Comparison of ENCODE assay signal across 23 mouse cellular contexts in the genomic region with DNA sequence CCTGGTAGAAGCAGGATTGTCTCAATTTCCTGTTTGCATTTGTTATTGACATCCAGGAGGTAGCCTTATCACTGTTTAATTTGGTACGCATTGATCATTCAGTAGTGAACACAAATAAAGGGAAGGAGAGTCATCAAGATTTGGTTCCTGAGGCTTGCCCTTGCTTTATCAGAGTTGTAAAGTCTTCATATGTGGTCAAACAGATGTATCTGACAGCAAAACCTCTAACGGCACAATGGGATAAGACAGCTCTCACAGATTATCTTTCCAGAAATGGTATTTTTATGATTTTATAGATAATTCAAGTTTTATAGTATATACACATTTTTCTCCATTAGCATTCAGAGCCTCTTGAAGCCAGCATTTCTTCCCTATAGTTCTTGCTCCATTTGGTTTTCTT.
"Had no signal": no experiment of that assay in that cellular context is flagged by ENCODE, and none has a peak within 500 bp of the region (broad histone marks: within the 10 kb centered on the region; RNA-seq: fewer than 3 reads in every experiment).

No protein-coding gene starts in this region.

- DNase-seq: liver, postnatal 0 days; lung, adult 2 months; lung, postnatal 14 days; lung, postnatal 36 days; midbrain, embryonic 14.5 days; retina, postnatal 1 day; right cerebral cortex, adult 18-20 months; right cerebral cortex, postnatal 25 days; right cerebral cortex, postnatal 4 days; spleen, adult 18-20 months; thymus, adult 2 months; thymus, postnatal 25 days; thymus, postnatal 4 days had no signal

- H3K4me1 ChIP-seq: lung, embryonic 15.5 days; midbrain, embryonic 10.5 days; midbrain, embryonic 12.5 days; neural tube, embryonic 13.5 days; neural tube, embryonic 15.5 days had no signal

- H3K27me3 ChIP-seq: lung, embryonic 15.5 days; megakaryocyte, embryonic 14.5 days; midbrain, embryonic 12.5 days; neural tube, embryonic 13.5 days; neural tube, embryonic 15.5 days had no signal

- H3K27ac ChIP-seq: lung, embryonic 15.5 days; macrophage; midbrain, embryonic 10.5 days; midbrain, embryonic 12.5 days; neural tube, embryonic 13.5 days; neural tube, embryonic 15.5 days had no signal

- H3K4me2 ChIP-seq: lung, embryonic 15.5 days; midbrain, embryonic 12.5 days; neural tube, embryonic 13.5 days; neural tube, embryonic 15.5 days had no signal

- ATAC-seq: liver, postnatal 0 days; lung, postnatal 0 days; midbrain, embryonic 16.5 days had no signal

- H3K36me3 ChIP-seq: lung, embryonic 15.5 days; midbrain, embryonic 12.5 days; neural tube, embryonic 15.5 days had no signal

- H3K9me3 ChIP-seq: lung, embryonic 15.5 days; megakaryocyte, embryonic 14.5 days; midbrain, embryonic 10.5 days; midbrain, embryonic 12.5 days; neural tube, embryonic 13.5 days; neural tube, embryonic 15.5 days had no signal

- H3K4me3 ChIP-seq: lung, embryonic 15.5 days; megakaryocyte, embryonic 14.5 days; midbrain, embryonic 10.5 days; midbrain, embryonic 12.5 days; myocyte; neural tube, embryonic 13.5 days; neural tube, embryonic 15.5 days had no signal

- H3K9ac ChIP-seq: liver, postnatal 0 days; lung, embryonic 15.5 days; midbrain, embryonic 12.5 days; neural tube, embryonic 13.5 days; neural tube, embryonic 15.5 days had no signal
